Mouse (Mus musculus) lung, embryonic 14.5 days (tissue): ENCODE data around the gene Abl2. TPM values are rescaled to one million over a fixed set of nuclear protein-coding genes. Genes with fewer than 3 reads are reported as not detected.
A peak's percentile ranks its signal among the peaks of the same experiment; 100 is the strongest.

Experiments used
- ATAC-seq: fragments of 200-750 bp; cut with Nextera tagmentation; 2 replicates; pipeline ENCODE4 v1.8.0; 2017; ENCODE audit warnings: mild to moderate bottlenecking, moderate TSS enrichment, moderate library complexity; ENCODE audit not compliant: insufficient read depth
- DNase-seq: peaks from one replicate; pipeline ENCODE4 v3.0.0-alpha.2; 2015
- H3K27ac ChIP-seq: fragments of 300-500 bp; sonication (generic); 2 replicates; pipeline ENCODE4 v1.5.1; 2014; ENCODE audit warnings: low read depth, mild to moderate bottlenecking, moderate library complexity
- H3K27me3 ChIP-seq: fragments of 300-500 bp; sonication (generic); 2 replicates; pipeline ENCODE4 v1.6.1; 2014; ENCODE audit warnings: low read length, control low read depth; ENCODE audit not compliant: insufficient read depth
- H3K36me3 ChIP-seq: fragments of 300-500 bp; sonication (generic); 2 replicates; pipeline ENCODE4 v1.6.1; 2014; ENCODE audit warnings: control low read depth; ENCODE audit not compliant: insufficient read depth
- H3K4me1 ChIP-seq: fragments of 300-500 bp; sonication (generic); 2 replicates; pipeline ENCODE4 v1.6.1; 2014; ENCODE audit warnings: antibody characterized with exemption, control low read depth; ENCODE audit not compliant: insufficient read depth
- H3K4me2 ChIP-seq: fragments of 300-500 bp; sonication (generic); 2 replicates; pipeline ENCODE4 v1.6.1; 2014; ENCODE audit warnings: mild to moderate bottlenecking
- H3K4me3 ChIP-seq: fragments of 300-500 bp; sonication (generic); 2 replicates; pipeline ENCODE4 v1.5.1; 2014; ENCODE audit warnings: low read depth, low read length
- H3K9ac ChIP-seq: fragments of 300-500 bp; sonication (generic); 2 replicates; pipeline ENCODE4 v1.6.1; 2014
- H3K9me3 ChIP-seq: fragments of 300-500 bp; sonication (generic); 2 replicates; pipeline ENCODE4 v1.6.1; 2016; ENCODE audit warnings: low read depth, low read length, control low read depth
- CTCF ChIP-seq: IDR thresholded peaks from 2 replicates; pipeline ENCODE4 v1.5.1; 2016; ENCODE audit warnings: antibody characterized with exemption, low read depth
- WGBS: fragments of 180-500 bp; shearing (Covaris S2); extraction: QIAGEN DNeasy Blood & Tissue Kit; methylation state at CpG from one replicate; pipeline ENCODE4 v1.1.7; 2014; 5-methylcytosine and 5-hydroxymethylcytosine counted together
- polyA plus RNA-seq: library from polyadenylated mRNA; unstranded; fragments of >200 nt; fragmentation: Nextera tagmentation; extraction: Ambion mirVana; gene quantifications from 2 replicates; pipeline ENCODE4 v1.2.1, GENCODE M21; 2014

The Abl2 gene
- polyA plus RNA-seq, 1 experiment from 2014 or later = 6.2 TPM

GRCm38 (mm10) chr1:156669208-156669983, 110.8 kb downstream of the Abl2 start:
- no peak for ATAC-seq

GRCm38 (mm10) chr1:156671921-156672320, 113.3 kb downstream of the Abl2 start:
- 90% methylated on average over 3 of the region's 3 CpGs for WGBS
- no peak for TF ChIP-seq CTCF

More at GRCm38 (mm10) chr1:156669208-156669983, 110.8 kb downstream of the Abl2 start:
- no peak overlapping the region for H3K4me2 ChIP-seq
- DNase-seq = no peak
- no peaks in the 10 kb centered on the region for H3K9me3 ChIP-seq
- peaks cover 6% of the 10 kb centered on the region; the same call in 1 of the 2 replicates for H3K4me1 ChIP-seq
- no peak overlapping the region for H3K27ac ChIP-seq
- no peaks in the 10 kb centered on the region for H3K27me3 ChIP-seq
- no peak overlapping the region for H3K9ac ChIP-seq
- H3K36me3 ChIP-seq = no peaks in the 10 kb centered on the region
- WGBS = 34% methylated on average over 11 of the region's 11 CpGs
- TF ChIP-seq CTCF = no peak
- H3K4me3 ChIP-seq = no peak overlapping the region

DNA sequence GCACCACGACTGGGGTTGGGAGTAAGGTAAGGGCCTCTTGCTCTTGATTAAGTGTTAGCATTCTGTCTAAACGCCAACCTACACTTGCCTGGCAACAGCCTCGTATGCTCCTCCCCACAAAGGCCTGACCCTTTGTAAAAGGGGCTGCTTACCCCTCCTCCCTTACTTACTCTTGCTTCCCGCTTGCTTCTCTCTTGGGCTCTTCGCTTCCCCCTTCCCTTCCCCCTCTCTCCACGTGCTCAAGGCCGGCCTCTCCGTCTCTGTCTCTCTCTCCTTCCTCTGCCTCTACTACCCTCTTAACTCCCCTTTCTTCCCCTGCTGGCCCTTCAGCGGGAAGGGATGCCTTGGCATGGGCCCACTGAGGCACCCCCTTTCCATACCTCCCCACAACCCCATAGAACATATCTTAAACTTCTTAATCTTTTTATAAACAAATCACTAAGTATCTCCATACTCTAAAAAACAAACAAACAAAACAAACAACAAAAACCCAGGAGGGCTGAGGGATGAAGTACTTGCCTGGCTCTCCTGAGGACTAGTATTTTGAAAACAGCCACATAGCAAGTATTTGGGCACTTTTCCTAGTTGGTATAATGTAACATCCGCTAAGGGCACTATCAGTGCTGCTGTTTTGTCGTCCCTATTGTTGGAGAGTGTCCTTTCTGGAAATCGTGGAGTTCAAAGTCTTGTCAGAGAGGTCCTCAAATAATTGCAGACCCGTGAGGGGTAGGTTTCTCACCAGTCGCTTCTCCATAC, 114.3 kb downstream of the Abl2 start:
- Histone ChIP-seq H3K4me3 (peak overlapping the region; percentile 66), H3K9me3 (no peaks in the 10 kb centered on the region), H3K9ac (peak overlapping the region; percentile 60), H3K4me1 (peaks cover 6% of the 10 kb centered on the region; the same call in 1 of the 2 replicates), H3K36me3 (no peaks in the 10 kb centered on the region), H3K4me2 (peak overlapping the region; percentile 100), H3K27ac (no peak overlapping the region), H3K27me3 (no peaks in the 10 kb centered on the region)
- TF ChIP-seq CTCF = no peak
- 10% methylated on average over 14 of the region's 14 CpGs for WGBS
- ATAC-seq = no peak; the same call in 1 of the 2 replicates
- DNase-seq = peak; percentile 33

More at GRCm38 (mm10) chr1:156671921-156672320, 113.3 kb downstream of the Abl2 start:
- ATAC-seq = no peak
- Histone ChIP-seq H3K9ac (no peak overlapping the region), H3K4me3 (no peak overlapping the region), H3K4me1 (peaks cover 6% of the 10 kb centered on the region; the same call in 1 of the 2 replicates), H3K36me3 (no peaks in the 10 kb centered on the region), H3K27me3 (no peaks in the 10 kb centered on the region), H3K9me3 (no peaks in the 10 kb centered on the region), H3K27ac (no peak overlapping the region), H3K4me2 (no peak overlapping the region)
- no peak for DNase-seq

DNA sequence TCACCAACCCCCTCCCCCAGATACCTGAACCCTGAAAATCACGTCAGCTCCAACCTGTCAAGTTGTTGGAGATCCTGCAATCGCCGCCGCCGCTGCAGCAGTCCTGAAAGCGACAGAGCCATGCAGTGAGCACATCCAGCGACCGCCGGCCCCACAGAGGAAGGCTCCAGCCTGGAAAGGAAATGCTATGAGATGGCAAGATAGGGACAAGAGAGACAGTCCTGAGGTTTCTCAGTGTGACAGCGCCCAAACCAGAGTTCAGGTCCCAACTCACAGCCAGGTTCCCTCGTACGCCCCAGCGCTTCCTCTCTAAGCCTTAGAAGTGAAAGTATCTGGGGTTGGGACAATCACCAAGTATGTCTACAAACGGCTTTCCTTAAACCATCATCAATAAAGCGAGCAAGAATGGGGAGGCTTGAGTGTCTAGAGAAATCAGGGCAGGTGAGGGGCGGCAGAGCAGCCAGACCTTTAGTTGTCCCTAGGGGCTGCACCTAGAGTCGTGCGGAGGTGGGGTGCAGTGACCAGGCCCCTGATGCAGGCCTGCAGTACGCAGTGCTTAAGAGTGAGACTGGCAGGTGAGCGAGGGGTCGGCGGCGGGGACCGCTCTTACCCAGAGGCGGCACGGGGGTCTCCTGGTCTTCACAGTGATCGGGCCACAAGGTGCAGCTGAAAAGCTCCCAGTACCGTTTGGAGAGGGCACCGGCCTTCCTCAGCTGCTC, 115.0 kb downstream of the Abl2 start:
- Histone ChIP-seq H3K27me3 (no peaks in the 10 kb centered on the region), H3K27ac (no peak overlapping the region), H3K9me3 (no peaks in the 10 kb centered on the region), H3K9ac (peak overlapping the region; percentile 60), H3K4me2 (peak overlapping the region; percentile 100), H3K36me3 (no peaks in the 10 kb centered on the region), H3K4me3 (peak overlapping the region; percentile 66), H3K4me1 (peaks cover 5% of the 10 kb centered on the region; the same call in 1 of the 2 replicates)
- WGBS = under 1% methylated on average over 29 of the region's 29 CpGs
- ATAC-seq (peak; percentile 48), DNase-seq (peak; percentile 57)
- TF ChIP-seq CTCF = no peak

DNA sequence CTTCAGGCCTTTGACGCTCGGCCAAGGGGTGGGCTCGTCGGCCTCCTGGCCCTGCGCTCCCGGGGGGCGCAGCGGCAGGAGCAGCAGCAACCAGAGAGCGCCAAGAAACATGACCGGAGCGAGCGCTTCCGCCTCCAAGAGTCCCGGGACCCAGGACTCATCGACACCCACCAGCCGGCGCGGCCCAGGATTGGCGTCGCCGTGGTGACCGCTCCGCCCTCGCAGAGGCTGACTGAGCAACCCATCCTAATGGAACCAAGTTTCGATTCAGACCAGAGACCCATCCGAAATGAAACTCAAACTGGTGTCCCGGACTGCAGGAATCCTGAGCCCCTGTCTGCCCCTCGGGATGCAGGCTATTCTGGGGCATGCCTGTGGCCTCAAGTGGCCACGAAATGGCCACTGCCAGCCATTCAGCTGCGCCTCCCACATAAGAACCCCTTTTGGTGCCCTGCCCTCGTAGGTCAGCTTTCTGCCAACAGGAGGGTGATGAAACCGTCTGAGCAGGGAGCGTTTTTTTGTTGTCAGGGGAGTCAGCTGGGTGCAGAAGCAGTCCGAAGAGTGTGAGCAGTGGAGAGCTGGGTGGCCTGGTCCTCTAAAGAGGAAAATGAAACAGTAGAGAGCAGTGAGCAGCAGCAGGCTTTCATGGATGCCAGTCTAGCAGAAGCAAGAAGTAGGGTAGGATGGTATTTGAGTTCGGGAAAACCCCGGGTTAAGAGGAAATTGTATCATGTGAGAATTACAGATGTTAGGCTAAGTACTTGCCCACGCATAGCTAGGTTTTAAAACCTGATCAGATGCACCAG, 115.8 kb downstream of the Abl2 start, which contains the start of gene Tor3a:
TSS of gene Tor3a (minus strand) at position 162 of the 806 bp plus-strand sequence.
- WGBS = 8% methylated on average over 37 of the region's 37 CpGs
- Histone ChIP-seq H3K27ac (no peak within 1 kb of the TSS), H3K36me3 (no peaks in the 10 kb centered on the region), H3K4me1 (peaks cover 3% of the 10 kb centered on the region; the same call in 1 of the 2 replicates), H3K9me3 (no peaks in the 10 kb centered on the region), H3K27me3 (no peaks in the 10 kb centered on the region), H3K9ac (peak within 1 kb of the TSS; percentile 60), H3K4me3 (peak within 1 kb of the TSS; percentile 66), H3K4me2 (peak within 1 kb of the TSS; percentile 100)
- ATAC-seq = peak; percentile 88
- TF ChIP-seq CTCF = no peak
- DNase-seq = peak; percentile 87

GRCm38 (mm10) chr1:156676171-156676570, 117.6 kb downstream of the Abl2 start:
- H3K9ac ChIP-seq = no peak overlapping the region
- peak; percentile 87 for DNase-seq
- no peak; the same call in 1 of the 2 replicates for ATAC-seq
- no peak overlapping the region for H3K4me2 ChIP-seq
- H3K4me3 ChIP-seq = no peak overlapping the region
- no peaks in the 10 kb centered on the region for H3K9me3 ChIP-seq
- TF ChIP-seq CTCF = peak; percentile 89
- no peak overlapping the region for H3K27ac ChIP-seq
- peaks cover 3% of the 10 kb centered on the region; the same call in 1 of the 2 replicates for H3K4me1 ChIP-seq
- H3K36me3 ChIP-seq = peaks cover 12% of the 10 kb centered on the region
- 32% methylated on average over 12 of the region's 12 CpGs for WGBS
- H3K27me3 ChIP-seq = no peaks in the 10 kb centered on the region
